Mouse (Mus musculus): ENCODE results near the gene Unc93b1.

Gene Unc93b1

DNA sequence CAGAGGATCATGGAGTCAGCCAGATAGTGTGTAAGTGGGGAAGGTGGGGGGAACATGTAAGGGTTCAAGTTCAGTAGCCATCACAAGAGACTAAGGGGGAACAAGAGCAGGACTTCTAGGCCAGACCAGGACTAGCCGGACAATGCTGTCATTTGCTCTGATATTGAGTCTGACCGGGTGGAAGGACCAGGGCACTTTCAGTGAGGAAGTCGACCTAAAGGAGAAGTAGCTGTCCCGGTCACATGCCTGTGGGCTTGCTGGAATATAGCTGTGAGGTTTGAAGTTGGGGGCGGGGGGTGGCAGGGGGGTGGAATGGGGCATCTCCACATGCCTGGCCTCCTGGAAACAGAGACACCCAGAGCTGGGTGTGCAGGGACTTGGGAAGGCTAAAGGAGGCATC, 20.5 kb upstream of the Unc93b1 start:
- no peak for DNase-seq

DNA sequence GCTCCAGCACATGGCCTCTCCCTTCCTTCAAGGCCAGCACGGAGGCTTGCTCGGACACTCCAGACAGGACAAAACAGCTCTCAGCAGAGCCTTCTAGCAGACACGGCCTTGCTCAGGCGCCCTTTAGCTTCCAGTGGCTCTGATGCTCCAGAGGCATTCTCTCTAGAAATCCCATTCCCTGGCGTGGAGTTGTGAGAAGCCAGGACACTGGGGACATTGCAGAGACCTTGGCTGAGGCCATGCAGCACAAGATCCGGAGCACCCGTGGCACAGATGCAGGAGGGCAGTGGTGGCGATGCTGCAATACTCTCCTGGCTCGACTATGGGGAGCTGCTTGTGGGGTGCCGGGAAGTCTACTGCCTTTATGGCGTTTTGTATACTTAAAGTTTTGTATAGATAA, 18.3 kb upstream of the Unc93b1 start:
- no peak for DNase-seq

GRCm38 (mm10) chr19:3919928-3920327, 15.1 kb upstream of the Unc93b1 start:
- no peak for DNase-seq

DNA sequence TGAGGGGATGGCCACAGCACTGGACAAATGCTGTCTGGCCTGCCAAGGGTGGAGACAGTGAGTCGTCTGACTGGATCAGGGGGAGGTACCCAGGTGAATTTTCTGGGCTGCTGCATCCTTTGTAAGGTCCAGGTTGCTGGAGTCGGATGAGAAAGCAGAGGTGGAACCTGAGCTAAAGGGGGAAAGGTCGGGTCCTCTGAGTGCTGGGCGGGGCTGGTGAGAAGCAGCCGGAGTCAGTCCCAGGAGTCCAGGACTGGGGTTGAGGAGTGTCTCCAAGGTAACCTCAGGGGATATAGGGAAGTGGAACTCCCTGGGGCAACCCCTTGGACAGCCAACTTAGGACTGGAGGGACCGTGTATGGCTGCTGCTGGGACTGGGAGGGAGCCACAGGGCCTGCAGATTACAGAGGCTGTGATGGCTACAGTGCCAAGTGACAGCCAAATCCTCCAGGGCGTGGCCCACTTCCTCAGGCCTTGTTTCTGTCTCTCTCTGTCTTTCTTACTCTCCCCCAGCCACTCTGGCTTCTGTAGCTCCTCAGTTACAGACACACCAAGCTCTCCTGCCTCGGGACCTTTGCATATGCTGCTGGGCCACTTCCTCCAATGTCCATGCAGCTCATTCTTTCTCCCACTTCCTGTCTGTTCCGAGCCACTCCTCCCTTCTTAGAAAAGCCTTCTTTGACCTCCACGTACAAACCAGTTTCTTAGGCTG, 12.2 kb upstream of the Unc93b1 start:
- no peak for DNase-seq

DNA sequence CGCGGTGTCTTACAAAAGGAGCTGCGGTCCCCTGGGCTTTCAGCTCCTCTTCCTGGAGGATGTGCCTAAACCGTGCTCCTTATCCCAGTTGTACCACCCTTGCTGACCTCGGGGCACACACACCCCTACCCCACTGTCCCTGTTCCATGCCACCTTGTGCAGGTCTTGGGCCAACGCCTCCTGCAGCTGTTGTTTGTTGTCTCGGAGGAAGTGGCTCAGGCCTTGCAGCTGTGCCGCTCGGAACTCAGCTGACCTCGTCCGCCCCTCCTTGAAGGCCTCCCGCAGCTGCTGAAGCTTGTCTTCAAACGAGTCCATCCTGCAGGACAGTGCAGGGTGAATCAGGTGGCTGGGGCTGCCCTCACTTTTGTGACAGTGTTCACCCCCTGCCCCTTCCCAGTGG, 11.4 kb upstream of the Unc93b1 start:
- DNase-seq = no peak

- DNase-seq = no peak
Measured at GRCm38 (mm10) chr19:3924190-3924589, 10.8 kb upstream of the Unc93b1 start.

DNA sequence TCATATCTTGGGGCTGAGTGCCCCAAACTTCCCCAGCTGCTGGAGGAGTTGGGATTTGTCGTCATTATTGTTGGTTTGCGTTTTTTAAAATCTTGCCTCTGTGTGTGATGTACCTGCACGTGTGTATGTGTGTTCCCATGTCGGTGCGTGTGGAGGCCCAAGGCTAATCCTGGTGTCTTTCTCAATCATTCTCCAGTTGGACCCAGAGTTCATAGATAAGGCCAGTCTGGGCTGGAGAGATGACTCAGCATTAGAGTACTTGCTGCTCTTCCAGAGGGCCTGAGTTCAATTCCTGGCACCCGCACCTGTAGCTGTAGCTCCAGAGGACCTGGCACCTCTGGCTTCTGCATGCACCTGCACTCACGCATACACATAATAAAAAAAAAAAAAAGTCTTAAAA, 10.1 kb upstream of the Unc93b1 start:
- DNase-seq = no peak

GRCm38 (mm10) chr19:3925859-3926258, 9.1 kb upstream of the Unc93b1 start:
- no peak for DNase-seq

DNA sequence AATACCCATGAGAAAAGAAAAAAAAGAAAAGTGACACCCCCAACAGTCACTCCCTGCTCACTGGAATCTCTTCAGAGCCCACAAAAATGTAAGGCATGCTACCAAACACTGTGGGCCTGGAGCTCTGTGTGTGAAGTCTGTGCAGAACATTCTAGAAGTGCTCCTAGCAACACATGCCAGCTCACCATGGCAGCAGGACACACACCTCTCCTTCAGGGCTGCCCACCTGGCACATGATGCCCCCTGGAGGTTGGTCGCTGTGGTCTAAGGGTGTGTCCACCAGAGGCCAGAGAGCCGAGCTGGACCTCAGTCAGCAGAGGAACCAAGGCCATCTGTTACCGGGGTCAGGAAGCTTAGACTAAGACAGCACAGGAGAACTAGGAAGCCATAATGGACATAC, 8.7 kb upstream of the Unc93b1 start:
- peak; percentile 60 to 66 for DNase-seq

DNA sequence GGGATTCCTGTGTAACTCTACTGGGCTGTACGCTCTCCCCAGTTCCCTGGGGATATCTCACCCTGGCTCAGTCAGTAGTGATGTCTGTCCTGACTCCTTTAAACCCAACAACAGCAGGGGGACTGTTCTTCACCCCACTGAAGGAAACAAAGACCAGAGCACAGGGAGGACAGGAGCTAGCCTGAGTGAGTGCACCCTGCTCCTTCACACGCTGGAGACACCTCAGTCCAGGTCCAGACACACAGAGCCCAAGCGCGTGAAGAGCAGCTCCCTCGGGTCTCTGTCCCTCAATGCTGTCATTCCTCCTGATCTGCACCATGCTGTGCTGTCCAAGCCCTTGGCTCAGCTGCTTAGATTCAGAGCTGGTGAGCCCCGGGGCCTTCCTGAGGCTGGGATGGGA, 8.3 kb upstream of the Unc93b1 start:
- DNase-seq = peak in 1 of 2 experiments; percentile 11

GRCm38 (mm10) chr19:3927989-3928388, 7.0 kb upstream of the Unc93b1 start:
- DNase-seq = no peak

GRCm38 (mm10) chr19:3928779-3929178, 6.2 kb upstream of the Unc93b1 start:
- DNase-seq = peak in 1 of 2 experiments; percentile 9

- peak; percentile 92 to 93 for DNase-seq
Measured at GRCm38 (mm10) chr19:3929211-3929941, 5.6 kb upstream of the Unc93b1 start, which contains the start of gene Aldh3b1. Gene Aldh3b1 (minus strand): TSS chr19:3929808.

- peak in 1 of 2 experiments; percentile 14 for DNase-seq
Measured at GRCm38 (mm10) chr19:3930262-3931057, 4.5 kb upstream of the Unc93b1 start.

GRCm38 (mm10) chr19:3931716-3932115, 3.3 kb upstream of the Unc93b1 start:
- no peak for DNase-seq

DNA sequence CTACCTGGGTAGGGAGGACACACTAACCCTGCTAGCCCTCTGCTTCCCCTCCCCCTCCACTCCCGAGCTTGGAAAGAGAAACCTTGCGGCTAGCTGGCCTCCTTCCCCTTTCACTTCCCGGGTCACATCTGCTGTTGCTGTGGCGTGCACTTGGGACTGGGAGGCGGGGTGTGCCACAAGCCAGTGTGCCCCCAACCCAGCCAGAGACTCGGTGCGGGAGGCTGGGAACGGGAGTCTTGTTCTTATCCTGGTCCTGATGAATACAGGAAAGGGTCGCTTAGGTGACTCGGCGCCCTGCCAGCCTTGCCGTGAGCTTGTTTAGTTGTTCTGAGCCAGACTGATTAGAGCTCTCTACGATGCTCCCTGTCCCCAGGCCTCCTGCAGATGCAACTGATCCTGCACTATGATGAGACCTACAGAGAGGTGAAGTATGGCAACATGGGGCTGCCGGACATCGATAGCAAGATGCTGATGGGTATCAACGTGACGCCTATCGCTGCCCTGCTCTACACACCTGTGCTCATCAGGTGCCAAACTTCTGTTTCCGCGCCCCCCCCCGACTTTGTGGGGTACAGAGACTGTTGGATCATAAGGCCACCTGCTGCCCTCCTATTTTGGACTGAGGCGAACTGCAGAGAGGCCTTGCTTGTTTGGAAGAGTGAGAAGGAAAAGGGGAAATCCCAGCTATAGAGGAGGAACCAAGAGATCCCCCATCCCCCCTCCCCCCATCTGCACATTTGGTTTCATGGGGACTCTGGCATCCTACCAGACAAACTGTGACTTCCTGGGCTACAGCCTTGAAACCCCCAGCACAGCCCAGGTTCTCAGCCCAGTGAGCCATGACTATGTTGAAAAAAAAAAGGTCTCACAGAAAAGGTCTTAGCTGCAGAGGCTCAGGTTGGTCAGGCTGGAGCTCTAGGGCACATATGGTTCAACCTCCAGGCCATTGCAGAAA, 1.2 kb downstream of the Unc93b1 start:
- peak; percentile 38 to 56 for DNase-seq

DNA sequence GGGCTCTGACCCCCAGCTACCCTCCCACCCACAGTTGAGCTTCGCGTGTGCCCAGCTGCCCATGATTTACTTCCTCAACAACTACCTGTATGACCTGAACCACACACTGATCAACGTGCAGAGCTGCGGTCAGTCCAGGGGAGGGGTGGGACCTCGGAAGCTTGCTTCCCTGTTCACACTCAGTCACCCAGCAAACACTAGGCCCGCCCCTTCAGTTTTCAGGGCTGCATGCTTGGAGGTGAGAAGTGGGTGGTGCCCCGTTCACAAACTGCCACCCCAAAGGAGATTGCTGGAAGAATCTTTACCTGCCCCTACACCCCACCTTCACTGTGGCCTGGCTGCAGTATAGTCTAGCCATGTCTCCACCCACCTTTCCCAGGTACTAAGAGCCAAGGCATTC, 7.3 kb downstream of the Unc93b1 start:
- no peak for DNase-seq

GRCm38 (mm10) chr19:3942986-3943735, 8.2 kb downstream of the Unc93b1 start:
- DNase-seq = no peak

- no peak for DNase-seq
Measured at GRCm38 (mm10) chr19:3945872-3946564, 11.0 kb downstream of the Unc93b1 start.

DNA sequence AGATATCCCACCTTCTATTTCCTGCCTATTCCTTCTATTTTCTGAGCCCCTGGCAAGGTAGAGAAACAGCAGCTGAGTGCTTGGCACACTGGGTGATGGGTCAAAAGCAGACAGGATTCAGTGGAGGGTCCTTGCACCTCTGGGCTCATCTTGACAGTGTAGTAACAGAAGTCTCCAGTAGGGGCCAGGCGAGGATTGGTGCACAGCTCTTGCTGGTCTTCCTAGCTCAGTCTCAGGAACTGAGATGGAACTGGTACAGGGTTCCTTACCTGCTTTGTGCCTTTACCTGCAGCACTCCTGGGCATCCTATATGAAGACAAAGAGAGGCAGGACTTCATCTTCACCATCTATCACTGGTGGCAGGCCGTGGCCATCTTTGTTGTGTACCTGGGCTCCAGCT, 11.7 kb downstream of the Unc93b1 start:
- peak; percentile 69 to 82 for DNase-seq

GRCm38 (mm10) chr19:3947813-3948212, 12.8 kb downstream of the Unc93b1 start:
- DNase-seq = no peak

All from cerebellum, postnatal 25 days (tissue).